Comparison of ENCODE assay signal across 19 mouse cellular contexts in the genomic region with DNA sequence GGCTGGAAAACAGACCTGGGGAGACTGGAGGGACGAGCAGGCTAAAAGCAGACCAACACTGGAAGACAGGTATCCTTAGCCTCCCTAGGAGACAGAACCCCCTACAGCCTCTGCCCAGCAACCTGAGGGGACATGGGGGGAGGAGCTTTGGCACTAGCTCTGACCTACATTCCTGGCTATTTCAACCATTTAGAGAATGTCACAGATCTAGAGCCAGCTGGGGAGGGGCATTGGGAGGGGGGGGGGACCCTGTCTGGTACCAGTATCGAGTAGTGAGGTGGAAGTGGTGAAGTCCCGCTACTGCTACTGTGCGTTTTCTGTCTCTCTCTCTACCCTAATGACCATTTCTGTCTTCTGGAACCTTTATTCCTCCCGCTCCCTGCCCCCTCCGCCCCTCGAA. TPM values are rescaled to one million over a fixed set of nuclear protein-coding genes. Genes with fewer than 3 reads are reported as not detected.
A peak's percentile ranks its signal among the peaks of the same experiment; 100 is the strongest.
DNase-seq lines count a peak whose midpoint lies in the region; ATAC-seq lines count a peak whose summit lies in the region.
"Had no signal": no experiment of that assay in that cellular context is flagged by ENCODE, and none has a peak within 500 bp of the region (broad histone marks: within the 10 kb centered on the region; RNA-seq: fewer than 3 reads in every experiment).

No protein-coding gene starts in this region.

- H3K36me3 ChIP-seq in heart, embryonic 12.5 days = 0 out of 2 replicates have a peak, but pooled peaks cover 3% of the 10 kb centered on the region
- 0 out of 2 replicates have a peak, but pooled peaks cover 4% of the 10 kb centered on the region for H3K36me3 ChIP-seq in kidney, embryonic 16.5 days (ENCODE audit: insufficient read depth, low read length)
- peaks cover 3% of the 10 kb centered on the region for H3K36me3 ChIP-seq in midbrain, embryonic 11.5 days (ENCODE audit: control insufficient read depth, insufficient read depth, low read length)
- peaks cover 36% of the 10 kb centered on the region for H3K36me3 ChIP-seq in midbrain, embryonic 10.5 days
- H3K36me3 ChIP-seq in forebrain, embryonic 16.5 days (ENCODE audit: control insufficient read depth, insufficient read depth) = peaks cover 5% of the 10 kb centered on the region; the same call in 1 of the 2 replicates
- H3K36me3 ChIP-seq: liver, embryonic 12.5 days had no signal

- DNase-seq in heart, postnatal 25 days (ENCODE audit: low spot score) = no peak
- DNase-seq in kidney, postnatal 10 days = peak; percentile 31
- peak; percentile 65 for DNase-seq in midbrain, embryonic 11.5 days (ENCODE audit: low spot score, missing footprints)
- no peak for DNase-seq in midbrain, embryonic 10.5 days (ENCODE audit: low spot score)
- DNase-seq: adrenal gland, postnatal 36 days; B cell, adult 2 months; cerebellum, adult 11-12 months; cerebellum, postnatal 14 days; forebrain, postnatal 0 days; lung, embryonic 14.5 days had no signal

- peaks cover 12% of the 10 kb centered on the region; the same call in 1 of the 2 replicates for H3K27me3 ChIP-seq in heart, embryonic 12.5 days (replicated peaks)
- no peaks in the 10 kb centered on the region for H3K27me3 ChIP-seq in kidney, embryonic 16.5 days (ENCODE audit: insufficient read depth, low read length)
- H3K27me3 ChIP-seq in midbrain, embryonic 11.5 days (ENCODE audit: control insufficient read depth, insufficient read depth, low read length) = no peaks in the 10 kb centered on the region
- peaks cover 18% of the 10 kb centered on the region for H3K27me3 ChIP-seq in midbrain, embryonic 10.5 days (ENCODE audit: low read depth, poor library complexity, severe bottlenecking)
- H3K27me3 ChIP-seq in forebrain, embryonic 16.5 days (replicated peaks; ENCODE audit: control insufficient read depth, insufficient read depth, low read length) = no peaks in the 10 kb centered on the region
- H3K27me3 ChIP-seq: embryonic facial prominence, embryonic 15.5 days; hindbrain, embryonic 12.5 days; limb, embryonic 12.5 days; Patski had no signal

- no peak for ATAC-seq in heart, embryonic 12.5 days (ENCODE audit: insufficient number of reproducible peaks, low FRiP score)
- no peak for ATAC-seq in kidney, embryonic 16.5 days (ENCODE audit: low FRiP score, low TSS enrichment)
- ATAC-seq in midbrain, embryonic 11.5 days (ENCODE audit: low FRiP score) = no peak
- no peak for ATAC-seq in forebrain, embryonic 16.5 days
- ATAC-seq: forebrain, postnatal 0 days; liver, embryonic 12.5 days; Patski had no signal

- WGBS in heart, embryonic 12.5 days = 48% methylated on average over 7 of the region's 7 CpGs
- 77% methylated on average over 7 of the region's 7 CpGs for WGBS in kidney, embryonic 16.5 days
- WGBS in midbrain, embryonic 11.5 days = 81% methylated on average over 7 of the region's 7 CpGs
- 81% methylated on average over 7 of the region's 7 CpGs for WGBS in midbrain, embryonic 10.5 days
- 85% methylated on average over 7 of the region's 7 CpGs for WGBS in forebrain, embryonic 16.5 days

- H3K4me3 ChIP-seq in heart, embryonic 12.5 days = no peak overlapping the region
- H3K4me3 ChIP-seq in kidney, embryonic 16.5 days (ENCODE audit: low read length) = no peak overlapping the region
- no peak overlapping the region for H3K4me3 ChIP-seq in midbrain, embryonic 11.5 days (ENCODE audit: low read depth, low read length)
- no peak overlapping the region for H3K4me3 ChIP-seq in midbrain, embryonic 10.5 days
- no peak overlapping the region for H3K4me3 ChIP-seq in forebrain, embryonic 16.5 days (replicated peaks; ENCODE audit: low read length)
- H3K4me3 ChIP-seq: embryonic facial prominence, embryonic 15.5 days; hindbrain, embryonic 12.5 days; limb, embryonic 12.5 days; liver, embryonic 12.5 days had no signal

- peak overlapping the region; percentile 14; the same call in 1 of the 2 replicates for H3K4me2 ChIP-seq in heart, embryonic 12.5 days
- H3K4me2 ChIP-seq in kidney, embryonic 16.5 days (replicated peaks; ENCODE audit: low read depth, low read length) = no peak overlapping the region
- no peak overlapping the region for H3K4me2 ChIP-seq in midbrain, embryonic 11.5 days
- no peak overlapping the region for H3K4me2 ChIP-seq in forebrain, embryonic 16.5 days (ENCODE audit: low read length)
- H3K4me2 ChIP-seq: embryonic facial prominence, embryonic 15.5 days; hindbrain, embryonic 12.5 days; limb, embryonic 12.5 days; liver, embryonic 12.5 days; lung, embryonic 14.5 days had no signal

- H3K9ac ChIP-seq in heart, embryonic 12.5 days = no peak overlapping the region
- no peak overlapping the region for H3K9ac ChIP-seq in kidney, embryonic 16.5 days (replicated peaks; ENCODE audit: low read length)
- no peak overlapping the region for H3K9ac ChIP-seq in midbrain, embryonic 11.5 days (ENCODE audit: low read length)
- no peak overlapping the region for H3K9ac ChIP-seq in forebrain, embryonic 16.5 days (replicated peaks; ENCODE audit: low read depth, low read length)
- H3K9ac ChIP-seq: embryonic facial prominence, embryonic 15.5 days; forebrain, postnatal 0 days; limb, embryonic 12.5 days; liver, embryonic 12.5 days; lung, embryonic 14.5 days had no signal

- H3K9me3 ChIP-seq in heart, embryonic 12.5 days (replicated peaks) = no peaks in the 10 kb centered on the region
- no peaks in the 10 kb centered on the region for H3K9me3 ChIP-seq in kidney, embryonic 16.5 days (ENCODE audit: low read length)
- no peaks in the 10 kb centered on the region for H3K9me3 ChIP-seq in midbrain, embryonic 11.5 days (ENCODE audit: control insufficient read depth, low read length)
- no peaks in the 10 kb centered on the region for H3K9me3 ChIP-seq in midbrain, embryonic 10.5 days (replicated peaks)
- no peaks in the 10 kb centered on the region for H3K9me3 ChIP-seq in forebrain, embryonic 16.5 days (ENCODE audit: control insufficient read depth, low read length)
- H3K9me3 ChIP-seq: embryonic facial prominence, embryonic 15.5 days; hindbrain, embryonic 12.5 days; limb, embryonic 12.5 days; liver, embryonic 12.5 days had no signal

- intact Hi-C loops in heart, postnatal 25 days (cut with DNase I) = no loop called here

- no peak overlapping the region for H3K27ac ChIP-seq in heart, embryonic 12.5 days (ENCODE audit: poor library complexity, severe bottlenecking)
- H3K27ac ChIP-seq in kidney, embryonic 16.5 days (ENCODE audit: low read length) = no peak overlapping the region
- H3K27ac ChIP-seq in midbrain, embryonic 11.5 days (ENCODE audit: low read depth, low read length) = no peak overlapping the region
- H3K27ac ChIP-seq in midbrain, embryonic 10.5 days (replicated peaks) = no peak overlapping the region
- H3K27ac ChIP-seq in forebrain, embryonic 16.5 days (ENCODE audit: low read length) = no peak overlapping the region
- H3K27ac ChIP-seq: embryonic facial prominence, embryonic 15.5 days; hindbrain, embryonic 12.5 days; limb, embryonic 12.5 days; liver, embryonic 12.5 days; stomach, postnatal 0 days had no signal

- peaks cover 39% of the 10 kb centered on the region for H3K4me1 ChIP-seq in heart, embryonic 12.5 days (replicated peaks)
- peaks cover 16% of the 10 kb centered on the region for H3K4me1 ChIP-seq in kidney, embryonic 16.5 days (ENCODE audit: insufficient read depth, low read length)
- peaks cover 19% of the 10 kb centered on the region for H3K4me1 ChIP-seq in midbrain, embryonic 11.5 days (ENCODE audit: control insufficient read depth, insufficient read depth, low read length)
- H3K4me1 ChIP-seq in midbrain, embryonic 10.5 days = peaks cover 40% of the 10 kb centered on the region
- H3K4me1 ChIP-seq in forebrain, embryonic 16.5 days (replicated peaks; ENCODE audit: control insufficient read depth, insufficient read depth, low read length) = peaks cover 15% of the 10 kb centered on the region

RNA-seq across cellular contexts. Expression of a gene that starts 3.9 kb away (rescaled TPM):
- 2.0 and 3.0 TPM in 2 replicates for polyA plus RNA-seq in heart, embryonic 12.5 days (2016; fragmentation: Nextera tagmentation; extraction: Ambion mirVana)
- total RNA-seq in heart, postnatal 25 days (2021) = 1 to 10 TPM in 1 of 2 experiments, under 1 TPM in 1; 0.52 to 1.2 TPM
- 1.4 and 2.0 TPM in 2 replicates for polyA plus RNA-seq in kidney, embryonic 16.5 days (2015; fragmentation: Nextera tagmentation; extraction: Ambion mirVana)
- polyA plus RNA-seq in midbrain, embryonic 11.5 days (2014; fragmentation: Nextera tagmentation; extraction: Ambion mirVana) = 3.8 and 4.2 TPM in 2 replicates
- polyA plus RNA-seq in midbrain, embryonic 10.5 days (2016; fragmentation: Nextera tagmentation; extraction: Ambion mirVana) = 2.8 and 3.6 TPM in 2 replicates
- polyA plus RNA-seq in forebrain, embryonic 16.5 days (2015; fragmentation: Nextera tagmentation; extraction: Ambion mirVana) = 9.0 and 15.6 TPM in 2 replicates

RNA-seq across cellular contexts. Expression of a gene that starts 15.3 kb away (rescaled TPM):
- polyA plus RNA-seq in heart, embryonic 12.5 days (2016; fragmentation: Nextera tagmentation; extraction: Ambion mirVana) = 420 and 432 TPM in 2 replicates
- 100 to 1,000 TPM; 253 to 266 TPM for total RNA-seq in heart, postnatal 25 days (2021)
- polyA plus RNA-seq in kidney, embryonic 16.5 days (2015; fragmentation: Nextera tagmentation; extraction: Ambion mirVana) = 628 and 640 TPM in 2 replicates
- 588 and 638 TPM in 2 replicates for polyA plus RNA-seq in midbrain, embryonic 11.5 days (2014; fragmentation: Nextera tagmentation; extraction: Ambion mirVana)
- polyA plus RNA-seq in midbrain, embryonic 10.5 days (2016; fragmentation: Nextera tagmentation; extraction: Ambion mirVana) = 460 and 529 TPM in 2 replicates
- polyA plus RNA-seq in forebrain, embryonic 16.5 days (2015; fragmentation: Nextera tagmentation; extraction: Ambion mirVana) = 358 and 398 TPM in 2 replicates

RNA-seq across cellular contexts. Expression of a gene that starts 32.0 kb away (rescaled TPM):
- 10.7 and 12.8 TPM in 2 replicates for polyA plus RNA-seq in heart, embryonic 12.5 days (2016; fragmentation: Nextera tagmentation; extraction: Ambion mirVana)
- total RNA-seq in heart, postnatal 25 days (2021) = 10 to 100 TPM; 22.1 to 23.1 TPM
- polyA plus RNA-seq in kidney, embryonic 16.5 days (2015; fragmentation: Nextera tagmentation; extraction: Ambion mirVana) = 15.9 and 16.3 TPM in 2 replicates
- 12.5 and 12.7 TPM in 2 replicates for polyA plus RNA-seq in midbrain, embryonic 11.5 days (2014; fragmentation: Nextera tagmentation; extraction: Ambion mirVana)
- polyA plus RNA-seq in midbrain, embryonic 10.5 days (2016; fragmentation: Nextera tagmentation; extraction: Ambion mirVana) = 13.9 and 14.9 TPM in 2 replicates
- 11.2 and 12.7 TPM in 2 replicates for polyA plus RNA-seq in forebrain, embryonic 16.5 days (2015; fragmentation: Nextera tagmentation; extraction: Ambion mirVana)

RNA-seq across cellular contexts. Expression of a gene that starts 52.4 kb away (rescaled TPM):
- 7.5 and 7.6 TPM in 2 replicates for polyA plus RNA-seq in heart, embryonic 12.5 days (2016; fragmentation: Nextera tagmentation; extraction: Ambion mirVana)
- total RNA-seq in heart, postnatal 25 days (2021) = 1 to 10 TPM; 8.3 to 8.6 TPM
- polyA plus RNA-seq in kidney, embryonic 16.5 days (2015; fragmentation: Nextera tagmentation; extraction: Ambion mirVana) = 11.5 and 12.8 TPM in 2 replicates
- polyA plus RNA-seq in midbrain, embryonic 11.5 days (2014; fragmentation: Nextera tagmentation; extraction: Ambion mirVana) = 0.49 and 0.77 TPM in 2 replicates
- 0.72 and 1.4 TPM in 2 replicates for polyA plus RNA-seq in midbrain, embryonic 10.5 days (2016; fragmentation: Nextera tagmentation; extraction: Ambion mirVana)
- polyA plus RNA-seq in forebrain, embryonic 16.5 days (2015; fragmentation: Nextera tagmentation; extraction: Ambion mirVana) = 0.46 and 0.62 TPM in 2 replicates

RNA-seq across cellular contexts. Expression of a gene that starts 54.2 kb away (rescaled TPM):
- polyA plus RNA-seq in heart, embryonic 12.5 days (2016; fragmentation: Nextera tagmentation; extraction: Ambion mirVana) = 71.3 and 72.9 TPM in 2 replicates
- 10 to 100 TPM; 68.9 to 72.5 TPM for total RNA-seq in heart, postnatal 25 days (2021)
- polyA plus RNA-seq in kidney, embryonic 16.5 days (2015; fragmentation: Nextera tagmentation; extraction: Ambion mirVana) = 84.4 and 86.0 TPM in 2 replicates
- polyA plus RNA-seq in midbrain, embryonic 11.5 days (2014; fragmentation: Nextera tagmentation; extraction: Ambion mirVana) = 80.1 and 82.6 TPM in 2 replicates
- polyA plus RNA-seq in midbrain, embryonic 10.5 days (2016; fragmentation: Nextera tagmentation; extraction: Ambion mirVana) = 73.3 and 86.3 TPM in 2 replicates
- 128 and 131 TPM in 2 replicates for polyA plus RNA-seq in forebrain, embryonic 16.5 days (2015; fragmentation: Nextera tagmentation; extraction: Ambion mirVana)

Comparison
In these comparisons a context has a peak if more than half of its experiments do, and no peak if none do; other contexts are left out.
1. DNase-seq: peak in kidney, postnatal 10 days (single experiment) and midbrain, embryonic 11.5 days (single experiment); none in heart, postnatal 25 days (single experiment) and midbrain, embryonic 10.5 days (single experiment).